Mouse (Mus musculus) ES-E14 (cell line): Measurements from ENCODE around the gene Slc39a7. TPM values are rescaled to one million over a fixed set of nuclear protein-coding genes. Genes with fewer than 3 reads are reported as not detected.
"Not testable (repeated sequence)": the region's sequence is repeated elsewhere in the genome, so short reads cannot be mapped to it uniquely, and the experiment has no call there.

Experiments
- DNase-seq: peaks from one replicate; pipeline ENCODE4 v3.0.0-alpha.2; 2013; ENCODE audit warnings: low read depth, low spot score
- H3K27ac ChIP-seq: 2 replicates; pipeline ENCODE4 v1.5.1; 2012; ENCODE audit warnings: low read depth, mild to moderate bottlenecking, low read length, moderate library complexity, mixed read lengths; ENCODE audit not compliant: poor library complexity, insufficient read depth, severe bottlenecking
- H3K36me3 ChIP-seq: 2 replicates; pipeline ENCODE4 v1.6.1; 2012; ENCODE audit warnings: mild to moderate bottlenecking, low read length, moderate library complexity, mixed read lengths; ENCODE audit not compliant: control insufficient read depth, poor library complexity, insufficient read depth, severe bottlenecking
- H3K4me1 ChIP-seq, 2 experiments: fragments of 150-350 bp in 1 of 2; sonication (generic) in 1 of 2; 2 replicates each; pipeline ENCODE4 v1.6.1; 2012; ENCODE audit warnings: low read length in 2 of 2, mild to moderate bottlenecking in 1 of 2, mixed read lengths in 1 of 2; ENCODE audit not compliant: control insufficient read depth in 2 of 2, insufficient read depth in 2 of 2, poor library complexity in 1 of 2
- H3K4me3 ChIP-seq, 2 experiments: fragments of 150-350 bp in 1 of 2; sonication (generic) in 1 of 2; 2 replicates each; pipeline ENCODE4 v1.5.1; 2012; ENCODE audit warnings: low read length in 2 of 2, low read depth in 1 of 2, mild to moderate bottlenecking in 1 of 2, mixed read lengths in 1 of 2; ENCODE audit not compliant: insufficient read depth in 1 of 2, poor library complexity in 1 of 2, severe bottlenecking in 1 of 2
- H3K9ac ChIP-seq: 2 replicates; pipeline ENCODE4 v1.6.1; 2012; ENCODE audit warnings: low read depth, mild to moderate bottlenecking, low read length, mixed read lengths; ENCODE audit not compliant: poor library complexity, insufficient read depth, severe bottlenecking
- H3K9me3 ChIP-seq: fragments of 150-350 bp; sonication (generic); 2 replicates; pipeline ENCODE4 v1.6.1; 2012; ENCODE audit warnings: low read depth, mild to moderate bottlenecking, low read length; ENCODE audit not compliant: control insufficient read depth, insufficient read depth
- CHD2 ChIP-seq: IDR thresholded peaks from 2 replicates; pipeline ENCODE4 v1.6.1; 2014; ENCODE audit warnings: mild to moderate bottlenecking, low read depth, low read length, inconsistent platforms
- HCFC1 ChIP-seq: IDR thresholded peaks from 2 replicates; pipeline ENCODE4 v1.6.1; 2012; ENCODE audit warnings: low read length, inconsistent platforms, borderline replicate concordance; ENCODE audit not compliant: insufficient read depth
- MAFK ChIP-seq: IDR thresholded peaks from 2 replicates; pipeline ENCODE4 v1.6.1; 2014; ENCODE audit warnings: mild to moderate bottlenecking, low read depth, low read length, inconsistent platforms; ENCODE audit not compliant: insufficient read depth
- ZC3H11A ChIP-seq: IDR thresholded peaks from 2 replicates; pipeline ENCODE4 v1.6.1; 2012; ENCODE audit warnings: low read depth, mild to moderate bottlenecking, inconsistent platforms, low read length, borderline replicate concordance
- ZNF384 ChIP-seq: IDR thresholded peaks from 2 replicates; pipeline ENCODE4 v1.6.1; 2012; ENCODE audit warnings: low read depth, low read length, inconsistent platforms
- in situ Hi-C, 2 experiments: fragments of 600-800 bp; cut with MboI; formaldehyde crosslinking; loops; one replicate each; pipeline ENCODE4 v1.15.1; 2025; ENCODE audit warnings: low sequenced_read_pairs in 2 of 2, inconsistent platforms in 1 of 2; ENCODE audit not compliant: unreplicated experiment in 2 of 2
- total RNA-seq: library from RNA; depleted of rRNA; stranded (reverse); fragments of 300-350 nt; gene quantifications from 2 replicates; pipeline ENCODE4 v1.2.3, GENCODE M21; 2012

The Slc39a7 gene
- total RNA-seq, 1 experiment, result 253 TPM

- H3K36me3 ChIP-seq, result peaks cover 3% of the 10 kb centered on the region; the same call in 1 of the 2 replicates
- peak within 1 kb of the TSS; percentile 59 to 69 for H3K4me3 ChIP-seq
- in situ Hi-C loops, result no loop called here
- H3K4me1 ChIP-seq, result no peaks in the 10 kb centered on the region
- no peaks in the 10 kb centered on the region for H3K9me3 ChIP-seq
- TF ChIP-seq ZC3H11A (no peak), MAFK (no peak), HCFC1 (no peak), ZNF384 (no peak), CHD2 (peak; percentile 84)
- peak; percentile 60 for DNase-seq
- no peak within 1 kb of the TSS for H3K27ac ChIP-seq
- H3K9ac ChIP-seq, result peak within 1 kb of the TSS; percentile 69
These were observed 31.3 kb downstream of the Slc39a7 start, which contains the start of gene H2-K1 for GRCm38 (mm10) chr17:34000150-34000537. TSS of gene H2-K1 (minus strand) at chr17:34000347.

DNA sequence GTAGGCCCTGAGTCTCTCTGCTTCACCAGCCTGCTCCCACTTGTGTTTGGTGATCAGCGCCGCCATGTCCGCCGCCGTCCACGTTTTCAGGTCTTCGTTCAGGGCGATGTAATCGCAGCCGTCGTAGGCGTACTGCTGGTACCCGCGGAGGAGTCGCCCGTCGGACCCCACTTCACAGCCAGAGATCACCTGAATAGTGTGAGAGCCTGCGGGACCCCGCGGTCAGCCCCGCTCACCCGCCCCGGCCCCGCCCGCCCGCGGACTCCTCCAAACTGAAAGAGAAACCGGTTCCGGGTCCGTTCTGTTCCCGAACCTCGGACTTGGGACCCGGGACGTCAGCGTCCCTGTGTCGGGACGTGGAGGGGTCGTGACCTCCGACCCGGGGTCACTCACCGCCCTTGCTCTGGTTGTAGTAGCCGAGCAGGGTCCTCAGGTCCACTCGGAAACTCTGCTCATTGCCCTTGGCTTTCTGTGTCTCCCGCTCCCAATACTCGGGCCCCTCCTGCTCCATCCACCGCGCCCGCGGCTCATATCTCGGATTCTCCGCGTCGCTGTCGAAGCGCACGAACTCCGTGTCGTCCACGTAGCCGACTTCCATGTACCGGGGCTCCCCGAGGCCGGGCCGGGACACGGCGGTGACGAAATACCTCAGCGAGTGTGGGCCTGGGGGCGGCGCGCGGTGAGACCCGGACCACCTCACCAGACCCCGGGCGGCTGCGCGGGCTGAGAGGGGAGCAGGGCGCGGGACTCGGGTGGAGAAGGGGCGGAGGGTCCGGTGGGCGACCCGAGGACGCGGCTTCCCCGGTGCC is 31.9 kb downstream of the Slc39a7 start:
- Histone ChIP-seq H3K36me3 (peaks cover 3% of the 10 kb centered on the region; the same call in 1 of the 2 replicates), H3K9ac (peak overlapping the region; percentile 69), H3K9me3 (no peaks in the 10 kb centered on the region), H3K27ac (no peak overlapping the region), H3K4me3 (peak overlapping the region; percentile 59 to 69), H3K4me1 (no peaks in the 10 kb centered on the region)
- DNase-seq, result no peak
- in situ Hi-C loops, result no loop called here
- TF ChIP-seq ZC3H11A, result no peak
- TF ChIP-seq MAFK, result no peak
- no peak for TF ChIP-seq CHD2
- TF ChIP-seq HCFC1, result no peak
- no peak for TF ChIP-seq ZNF384

GRCm38 (mm10) chr17:33998697-33999096 is 32.8 kb downstream of the Slc39a7 start:
- DNase-seq, H3K9me3 ChIP-seq, in situ Hi-C loops, H3K4me1 ChIP-seq, H3K27ac ChIP-seq, H3K9ac ChIP-seq, H3K4me3 ChIP-seq, H3K36me3 ChIP-seq: not testable (repeated sequence)
- TF ChIP-seq ZNF384, result peak; percentile 88

DNA sequence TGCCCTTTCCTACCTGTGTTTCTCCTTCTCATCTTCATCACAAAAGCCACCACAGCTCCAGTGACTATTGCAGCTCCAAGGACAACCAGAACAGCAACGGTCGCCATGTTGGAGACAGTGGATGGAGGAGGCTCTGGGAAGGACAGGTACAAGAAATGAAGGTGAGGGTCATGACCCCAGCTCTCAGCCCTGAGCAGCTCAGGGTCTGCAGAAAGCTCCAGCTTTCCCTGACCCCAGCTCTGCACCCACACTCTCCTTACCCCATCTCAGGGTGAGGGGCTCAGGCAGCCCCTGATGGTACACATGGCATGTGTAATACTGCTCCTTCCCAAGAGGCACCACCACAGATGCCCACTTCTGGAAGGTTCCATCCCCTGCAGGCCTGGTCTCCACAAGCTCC is 34.5 kb downstream of the Slc39a7 start:
- H3K9ac ChIP-seq, H3K4me1 ChIP-seq, H3K27ac ChIP-seq, H3K9me3 ChIP-seq, DNase-seq, H3K36me3 ChIP-seq, in situ Hi-C loops, H3K4me3 ChIP-seq: not testable (repeated sequence)

GRCm38 (mm10) chr17:33995651-33996050 is 35.8 kb downstream of the Slc39a7 start:
- Histone ChIP-seq H3K4me3 (no peak overlapping the region), H3K9me3 (no peaks in the 10 kb centered on the region), H3K4me1 (peaks cover 0 to 2% of the 10 kb centered on the region in 2 experiments; a peak in 1 of 4 replicates), H3K36me3 (peaks cover 3% of the 10 kb centered on the region; the same call in 1 of the 2 replicates), H3K27ac (no peak overlapping the region), H3K9ac (no peak overlapping the region)
- no peak for TF ChIP-seq ZC3H11A
- in situ Hi-C loops, result no loop called here
- no peak for DNase-seq
